Mouse (Mus musculus) heart, postnatal 0 days (tissue): ENCODE data around the gene Elmo2. TPM values are rescaled to one million over a fixed set of nuclear protein-coding genes. Genes with fewer than 3 reads are reported as not detected.

Source experiments
- ATAC-seq: fragments of 200-750 bp; cut with Nextera tagmentation; 2 replicates; pipeline ENCODE4 v1.8.0; 2017; ENCODE audit warnings: low read depth, moderate number of reproducible peaks, moderate library complexity; ENCODE audit not compliant: insufficient read depth
- DNase-seq: peaks from one replicate; pipeline ENCODE4 v3.0.0-alpha.2; 2016; ENCODE audit warnings: low spot score
- H3K27ac ChIP-seq: fragments of 300-500 bp; sonication (generic); 2 replicates; pipeline ENCODE4 v1.5.1; 2014; ENCODE audit warnings: low read depth, mild to moderate bottlenecking
- H3K27me3 ChIP-seq: fragments of 300-500 bp; sonication (generic); 2 replicates; pipeline ENCODE4 v1.6.1; 2014; ENCODE audit warnings: low read length, mixed read lengths; ENCODE audit not compliant: control insufficient read depth, insufficient read depth
- H3K36me3 ChIP-seq: fragments of 300-500 bp; sonication (generic); replicated peaks from 2 replicates; pipeline ENCODE4 v1.6.1; 2014; ENCODE audit warnings: low read length, mixed read lengths; ENCODE audit not compliant: control insufficient read depth, insufficient read depth
- H3K4me1 ChIP-seq: fragments of 300-500 bp; sonication (generic); 2 replicates; pipeline ENCODE4 v1.6.1; 2014; ENCODE audit warnings: antibody characterized with exemption; ENCODE audit not compliant: control insufficient read depth, insufficient read depth
- H3K4me2 ChIP-seq: fragments of 300-500 bp; sonication (generic); 2 replicates; pipeline ENCODE4 v1.6.1; 2014; ENCODE audit warnings: low read depth, mild to moderate bottlenecking, low read length, moderate library complexity
- H3K4me3 ChIP-seq: fragments of 300-500 bp; sonication (generic); 2 replicates; pipeline ENCODE4 v1.5.1; 2014; ENCODE audit warnings: low read depth, low read length
- H3K9ac ChIP-seq: fragments of 300-500 bp; sonication (generic); replicated peaks from 2 replicates; pipeline ENCODE4 v1.6.1; 2014; ENCODE audit warnings: low read depth, low read length, mixed read lengths
- H3K9me3 ChIP-seq: fragments of 300-500 bp; sonication (generic); replicated peaks from 2 replicates; pipeline ENCODE4 v1.6.1; 2016; ENCODE audit warnings: low read length; ENCODE audit not compliant: control insufficient read depth
- CTCF ChIP-seq: IDR thresholded peaks from 2 replicates; pipeline ENCODE4 v1.5.1; 2016; ENCODE audit warnings: antibody characterized with exemption, control low read depth, low read depth
- EP300 ChIP-seq: IDR thresholded peaks from 2 replicates; pipeline ENCODE4 v1.6.1; 2016; ENCODE audit warnings: antibody characterized with exemption, low read depth
- WGBS: fragments of 180-500 bp; shearing (Covaris S2); extraction: QIAGEN DNeasy Blood & Tissue Kit; methylation state at CpG from one replicate; pipeline ENCODE4 v1.1.7; 2014; 5-methylcytosine and 5-hydroxymethylcytosine counted together
- polyA plus RNA-seq: library from polyadenylated mRNA; unstranded; fragments of >200 nt; fragmentation: Nextera tagmentation; extraction: Ambion mirVana; gene quantifications from 2 replicates; pipeline ENCODE4 v1.2.1, GENCODE M21; 2015
- total RNA-seq: library from RNA; depleted of rRNA; stranded (reverse); fragments of >200 nt; gene quantifications from 2 replicates; pipeline ENCODE4 v1.2.3, GENCODE M21; 2014; ENCODE audit warnings: low replicate concordance

Gene Elmo2
- total and polyA plus RNA-seq, 2 experiments from 2014 or later: 24.1 to 70.6 TPM

DNA sequence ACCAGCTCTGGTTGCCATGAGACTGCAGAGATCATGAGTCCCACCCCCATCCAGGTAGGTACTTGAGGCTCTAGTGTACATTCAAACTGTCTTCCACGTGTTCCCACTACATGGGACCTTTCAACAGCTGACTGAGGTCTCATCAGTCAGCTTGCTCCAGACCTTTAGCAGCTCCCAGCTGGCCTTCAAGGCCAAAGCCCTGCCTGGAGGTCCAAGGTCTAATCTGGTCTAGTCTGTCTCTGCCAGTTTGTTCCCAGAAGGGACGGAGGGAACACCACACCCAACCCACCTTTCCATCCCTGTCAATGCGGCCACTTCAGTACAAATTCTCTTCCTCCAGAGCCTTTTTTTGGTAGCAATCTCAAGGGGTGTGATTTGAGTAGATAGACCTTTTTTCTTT, 42.6 kb downstream of the Elmo2 start:
- WGBS: 82% methylated on average over 3 of the region's 3 CpGs
- Histone ChIP-seq H3K9me3 (no peaks in the 10 kb centered on the region), H3K4me2 (no peak overlapping the region), H3K36me3 (0 out of 2 replicates have a peak, but pooled peaks cover 11% of the 10 kb centered on the region), H3K27ac (no peak overlapping the region), H3K27me3 (no peaks in the 10 kb centered on the region), H3K9ac (no peak overlapping the region), H3K4me3 (no peak overlapping the region), H3K4me1 (peaks cover 8% of the 10 kb centered on the region)
- TF ChIP-seq EP300: no peak
- TF ChIP-seq CTCF: no peak
- no peak for DNase-seq
- no peak for ATAC-seq

DNA sequence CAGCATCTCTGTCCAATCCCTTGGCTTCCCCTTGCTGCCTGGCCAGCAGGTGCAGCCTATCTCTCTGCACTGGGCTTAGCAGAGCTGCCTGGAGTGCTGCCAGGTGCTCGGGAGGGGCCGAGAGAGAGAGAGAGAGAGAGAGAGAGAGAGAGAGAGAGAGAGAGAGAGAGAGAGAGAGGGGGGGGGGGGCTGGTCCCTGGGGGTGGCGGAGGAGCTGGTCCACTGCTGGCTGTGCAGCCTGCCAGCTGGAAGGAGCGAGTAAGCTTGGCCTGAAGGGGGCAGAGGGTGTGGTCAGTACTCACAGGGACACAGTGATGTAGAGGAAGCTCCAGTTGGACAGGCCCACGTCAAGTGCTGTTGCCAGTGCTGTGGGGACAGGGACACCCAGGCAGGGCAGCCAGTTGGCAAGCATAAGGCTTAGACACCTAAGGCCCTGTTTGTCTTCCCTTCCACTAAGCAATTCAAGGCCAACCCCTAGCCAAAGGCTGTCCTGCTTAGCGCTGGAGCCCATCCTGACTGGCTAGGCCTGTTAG, 44.4 kb downstream of the Elmo2 start:
- TF ChIP-seq CTCF (no peak), EP300 (no peak)
- Histone ChIP-seq H3K4me2 (no peak overlapping the region), H3K27ac (no peak overlapping the region), H3K4me3 (no peak overlapping the region), H3K36me3 (peaks cover 21% of the 10 kb centered on the region; the same call in 1 of the 2 replicates), H3K9ac (no peak overlapping the region), H3K9me3 (no peaks in the 10 kb centered on the region), H3K4me1 (peaks cover 1% of the 10 kb centered on the region), H3K27me3 (no peaks in the 10 kb centered on the region)
- 38% methylated on average over 3 of the region's 6 CpGs for WGBS
- DNase-seq (peak; percentile 16), ATAC-seq (peak; percentile 52)

GRCm38 (mm10) chr2:165279351-165279750, 46.9 kb downstream of the Elmo2 start:
- DNase-seq: no peak
- Histone ChIP-seq H3K27ac (no peak overlapping the region), H3K9ac (no peak overlapping the region), H3K4me1 (no peaks in the 10 kb centered on the region), H3K36me3 (peaks cover 25% of the 10 kb centered on the region; the same call in 1 of the 2 replicates), H3K4me2 (no peak overlapping the region), H3K4me3 (no peak overlapping the region), H3K27me3 (no peaks in the 10 kb centered on the region), H3K9me3 (no peaks in the 10 kb centered on the region)
- WGBS: 72% methylated on average over 10 of the region's 10 CpGs
- ATAC-seq: no peak
- TF ChIP-seq CTCF (no peak), EP300 (no peak)

GRCm38 (mm10) chr2:165277188-165277740, 49.0 kb downstream of the Elmo2 start:
- TF ChIP-seq EP300 (no peak), CTCF (no peak)
- Histone ChIP-seq H3K9me3 (no peaks in the 10 kb centered on the region), H3K4me1 (no peaks in the 10 kb centered on the region), H3K27ac (no peak overlapping the region), H3K27me3 (no peaks in the 10 kb centered on the region), H3K4me3 (no peak overlapping the region), H3K4me2 (no peak overlapping the region), H3K36me3 (peaks cover 25% of the 10 kb centered on the region; the same call in 1 of the 2 replicates), H3K9ac (no peak overlapping the region)
- no peak for ATAC-seq
- DNase-seq: no peak
- WGBS: 83% methylated on average over 5 of the region's 5 CpGs

GRCm38 (mm10) chr2:165275824-165276223, 50.5 kb downstream of the Elmo2 start:
- Histone ChIP-seq H3K9me3 (no peaks in the 10 kb centered on the region), H3K4me3 (no peak overlapping the region), H3K27ac (no peak overlapping the region), H3K36me3 (peaks cover 18% of the 10 kb centered on the region; the same call in 1 of the 2 replicates), H3K27me3 (no peaks in the 10 kb centered on the region), H3K4me2 (no peak overlapping the region), H3K4me1 (no peaks in the 10 kb centered on the region), H3K9ac (no peak overlapping the region)
- WGBS: 26% methylated on average over 8 of the region's 8 CpGs
- ATAC-seq: peak; percentile 57; the same call in 1 of the 2 replicates
- peak; percentile 85 for TF ChIP-seq CTCF
- no peak for TF ChIP-seq EP300
- DNase-seq: peak; percentile 54
